Mouse (Mus musculus) NIH3T3 (cell line): Measurements from ENCODE around the gene Efnb2.

Experiments
- DNase-seq: peaks from one replicate; pipeline ENCODE4 v3.0.0-alpha.2; 2012; ENCODE audit warnings: low read depth

The Efnb2 gene

GRCm38 (mm10) chr8:8611928-8612327, 49.1 kb downstream of the Efnb2 start:
- no peak for DNase-seq

DNA sequence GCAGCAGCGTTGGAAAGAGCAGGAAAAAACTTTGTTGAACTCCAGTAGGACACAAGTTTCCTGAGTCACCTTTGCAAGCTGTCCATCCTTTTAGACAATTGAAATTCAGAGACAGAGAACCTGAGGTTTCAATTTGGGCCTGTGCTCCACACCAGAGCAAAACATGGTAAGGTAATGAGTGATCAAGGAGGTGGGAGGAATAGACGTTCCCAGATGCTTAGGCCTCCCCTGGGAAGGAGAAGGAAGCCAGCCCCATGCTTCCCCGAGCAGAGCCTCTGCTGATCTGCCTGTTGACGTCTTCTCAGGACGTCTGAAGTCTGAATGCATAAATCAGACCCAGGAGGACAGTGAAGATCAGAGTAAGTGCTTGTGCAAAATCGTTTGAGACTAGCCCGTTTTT, 51.3 kb downstream of the Efnb2 start:
- DNase-seq, result no peak

GRCm38 (mm10) chr8:8609141-8609540, 51.9 kb downstream of the Efnb2 start:
- no peak for DNase-seq

DNA sequence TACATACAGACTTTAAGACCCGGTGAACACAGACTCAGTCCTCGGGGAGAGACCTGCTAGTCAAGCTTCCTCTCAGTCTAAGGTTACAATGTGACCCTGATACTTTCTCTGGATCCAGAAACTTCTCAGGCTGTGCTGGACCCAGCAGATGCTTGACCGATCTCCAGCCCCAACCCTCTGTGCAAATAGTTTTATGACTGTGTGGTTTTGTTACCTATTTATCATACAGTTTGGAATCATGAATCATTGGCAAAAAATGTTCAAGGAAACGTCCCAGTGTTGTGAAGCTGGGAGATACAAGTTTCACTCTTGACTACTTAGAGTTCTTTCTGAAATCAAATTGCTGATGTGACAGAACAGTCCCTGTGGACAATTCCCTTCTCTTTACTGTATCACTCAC, 55.4 kb downstream of the Efnb2 start:
- DNase-seq, result peak; percentile 79

GRCm38 (mm10) chr8:8603875-8604274, 57.2 kb downstream of the Efnb2 start:
- DNase-seq, result no peak

GRCm38 (mm10) chr8:8602616-8603461, 58.2 kb downstream of the Efnb2 start:
- DNase-seq, result peak; percentile 81

DNA sequence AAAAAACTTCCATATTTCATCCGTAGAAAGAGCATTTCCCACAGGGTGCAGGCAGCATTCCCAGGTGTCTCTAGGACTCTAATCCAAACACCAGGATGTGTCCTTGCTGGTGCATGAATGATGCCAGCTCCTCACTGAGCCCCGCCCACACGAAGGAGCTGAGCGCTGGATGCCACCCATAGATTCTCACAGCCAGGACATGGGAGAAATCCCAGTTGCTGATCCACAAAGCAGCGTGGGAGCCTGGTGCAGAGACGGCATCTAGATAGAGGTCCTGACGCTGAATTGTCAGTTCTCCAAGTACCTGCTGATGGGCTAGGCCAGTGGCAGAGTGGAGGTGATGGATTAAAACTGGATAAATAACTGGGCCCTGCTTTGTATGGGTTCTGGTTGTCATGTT, 61.1 kb downstream of the Efnb2 start:
- no peak for DNase-seq

GRCm38 (mm10) chr8:8597434-8597833, 63.6 kb downstream of the Efnb2 start:
- no peak for DNase-seq

GRCm38 (mm10) chr8:8595831-8596611, 65.0 kb downstream of the Efnb2 start:
- no peak for DNase-seq

- DNase-seq, result no peak
These were observed 67.2 kb downstream of the Efnb2 start for GRCm38 (mm10) chr8:8593812-8594211.

GRCm38 (mm10) chr8:8593371-8593770, 67.7 kb downstream of the Efnb2 start:
- DNase-seq, result peak; percentile 33

DNA sequence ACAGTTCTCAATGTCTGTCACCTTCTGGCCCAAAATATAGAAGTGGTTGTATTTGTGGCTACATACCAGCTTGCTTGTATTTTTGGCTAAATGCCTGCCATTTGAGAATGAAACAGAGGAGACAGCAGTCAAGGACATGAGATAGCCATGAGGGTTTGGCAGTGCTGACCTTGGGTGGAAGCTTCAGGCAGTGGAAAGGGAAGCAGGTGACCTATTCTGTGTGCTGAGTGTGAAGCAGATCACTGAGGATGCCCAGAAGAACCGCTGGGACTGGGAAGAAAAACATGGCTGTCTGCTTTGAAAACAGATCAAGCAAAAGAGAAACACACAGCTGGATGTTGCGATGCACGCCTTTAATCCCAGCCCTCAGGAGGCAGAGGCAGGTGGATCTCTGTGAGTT, 68.7 kb downstream of the Efnb2 start:
- no peak for DNase-seq

GRCm38 (mm10) chr8:8583981-8584377, 77.1 kb downstream of the Efnb2 start:
- DNase-seq, result no peak

GRCm38 (mm10) chr8:8583290-8583980, 77.6 kb downstream of the Efnb2 start:
- no peak for DNase-seq

DNA sequence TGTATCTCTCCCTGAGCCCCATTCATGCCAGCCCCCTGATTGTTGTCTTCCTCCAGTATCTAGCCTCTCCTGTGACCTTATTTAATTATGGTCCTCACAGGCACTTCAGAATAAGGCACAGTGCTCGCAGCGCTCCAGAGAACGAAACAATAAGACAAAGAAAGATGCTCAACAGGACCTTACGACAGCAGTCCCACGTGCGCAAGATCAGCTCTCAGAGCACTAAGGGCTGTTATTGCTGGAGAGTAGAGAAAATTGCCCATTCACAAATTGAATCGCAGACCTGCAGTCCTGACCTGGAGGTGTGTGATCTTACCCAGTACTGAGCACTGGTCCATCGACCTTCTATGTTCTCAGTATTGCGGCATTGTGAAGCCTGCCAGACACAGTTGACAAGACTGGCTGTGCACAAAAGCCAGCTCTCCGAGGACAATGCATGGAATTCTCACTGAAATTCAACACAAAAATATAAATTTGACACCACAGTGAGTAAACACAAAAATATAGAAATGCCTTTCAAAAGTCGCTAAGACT, 83.2 kb downstream of the Efnb2 start:
- DNase-seq, result no peak

- DNase-seq, result no peak
These were observed 84.2 kb downstream of the Efnb2 start for GRCm38 (mm10) chr8:8576833-8577232.

- no peak for DNase-seq
These were observed 84.8 kb downstream of the Efnb2 start for GRCm38 (mm10) chr8:8576286-8576685.

DNA sequence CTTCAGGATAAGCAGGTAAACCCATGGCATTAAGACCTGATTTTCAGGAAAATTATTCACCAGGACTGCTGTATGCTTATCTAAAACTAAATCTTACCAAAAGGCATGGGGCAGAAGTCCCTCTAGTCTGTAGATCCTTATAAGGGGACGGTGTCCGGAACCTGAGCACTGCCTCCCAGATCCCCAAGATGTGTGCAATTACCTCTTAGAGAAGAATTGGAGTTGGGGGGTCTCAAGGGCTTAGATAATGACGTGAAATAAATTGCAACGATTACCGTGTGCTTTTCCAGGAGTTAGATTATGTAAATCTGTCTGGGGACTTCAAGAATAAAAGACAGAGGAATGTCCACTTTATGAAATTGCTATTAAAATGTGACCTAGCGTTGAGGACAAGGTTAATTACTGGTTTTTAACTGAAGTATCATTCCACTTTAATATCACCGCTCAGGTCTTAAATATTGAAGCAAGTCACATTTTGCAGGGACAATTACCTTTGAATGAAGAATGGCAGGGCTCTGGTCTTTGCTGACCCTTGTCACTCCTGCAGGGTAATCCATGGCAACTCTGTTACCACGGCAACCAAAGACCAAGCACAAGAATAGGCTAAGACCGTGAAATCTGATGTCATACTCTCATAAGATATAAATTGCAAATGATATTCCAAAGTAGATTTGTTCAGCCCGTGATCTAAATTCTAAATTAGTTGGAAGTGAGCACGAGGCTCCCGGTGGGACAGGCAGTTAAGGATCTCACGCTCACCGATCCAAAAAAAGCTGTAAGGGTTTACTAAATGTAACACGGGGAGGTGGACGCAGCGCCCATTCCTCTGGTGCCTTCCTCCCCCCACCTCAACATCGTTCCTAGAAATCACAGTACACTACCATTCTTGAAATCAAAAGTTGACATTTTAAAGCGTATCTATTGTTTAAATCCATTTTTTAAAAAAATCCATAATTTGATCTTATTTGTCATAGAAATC, 86.2 kb downstream of the Efnb2 start:
- DNase-seq, result no peak

- no peak for DNase-seq
These were observed 88.8 kb downstream of the Efnb2 start for GRCm38 (mm10) chr8:8572272-8572671.

DNA sequence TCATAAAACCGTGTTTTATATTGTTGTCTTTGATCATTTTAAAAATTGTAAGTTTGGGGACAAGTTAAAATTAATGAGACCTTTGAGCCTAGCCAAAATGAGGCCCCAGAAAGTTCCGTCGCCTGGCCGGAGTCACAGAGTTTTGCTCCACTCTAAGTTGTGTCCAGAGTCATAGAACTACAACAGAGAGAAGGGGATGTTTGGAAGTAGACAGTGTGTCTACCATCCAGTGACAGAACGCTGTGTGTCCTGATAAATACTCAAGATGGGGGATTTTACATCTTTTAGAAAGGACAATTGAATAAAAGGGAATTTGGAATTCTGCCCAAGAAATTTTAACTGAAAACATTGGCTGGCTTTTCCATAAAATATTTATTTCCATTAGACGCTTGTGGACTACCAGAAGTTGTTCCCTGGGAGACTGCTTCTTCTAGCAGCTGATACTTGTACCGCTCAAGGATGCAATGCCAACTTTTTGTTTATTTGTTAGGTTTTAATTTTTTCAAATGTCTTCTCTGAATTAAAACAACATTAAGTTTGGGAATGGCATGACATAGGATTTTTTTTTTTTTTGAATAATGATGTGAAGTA, 89.3 kb downstream of the Efnb2 start:
- DNase-seq, result no peak

- no peak for DNase-seq
These were observed 91.8 kb downstream of the Efnb2 start for GRCm38 (mm10) chr8:8569280-8569679.
